Mouse (Mus musculus) spleen, adult 2 months (tissue): Measurements from ENCODE around the gene Pirb. TPM values are rescaled to one million over a fixed set of nuclear protein-coding genes. Genes with fewer than 3 reads are reported as not detected.
A peak's percentile ranks its signal among the peaks of the same experiment; 100 is the strongest.

Experiments
- DNase-seq, 2 experiments: peaks; one replicate each; pipeline versions ENCODE4 v3.0.0 to v3.0.0-alpha.2; 2012 to 2021; ENCODE audit warnings: low spot score in 2 of 2, low read depth in 1 of 2
- H3K27ac ChIP-seq: fragments of 200-500 bp; 2 replicates; pipeline ENCODE4 v1.5.1; 2012; ENCODE audit warnings: low read length, inconsistent platforms; ENCODE audit not compliant: insufficient read depth
- H3K27me3 ChIP-seq: fragments of 200-500 bp; 2 replicates; pipeline ENCODE4 v1.6.1; 2012; ENCODE audit warnings: mild to moderate bottlenecking, moderate library complexity, low read length, inconsistent platforms; ENCODE audit not compliant: control insufficient read depth, insufficient read depth
- H3K36me3 ChIP-seq: fragments of 200-500 bp; 2 replicates; pipeline ENCODE4 v1.6.1; 2012; ENCODE audit warnings: mild to moderate bottlenecking, low read length, inconsistent platforms; ENCODE audit not compliant: control insufficient read depth, insufficient read depth
- H3K4me1 ChIP-seq: fragments of 200-500 bp; 2 replicates; pipeline ENCODE4 v1.6.1; 2011; ENCODE audit warnings: inconsistent platforms; ENCODE audit not compliant: control insufficient read depth, insufficient read depth, insufficient read length
- H3K4me3 ChIP-seq: fragments of 200-500 bp; 2 replicates; pipeline ENCODE4 v1.5.1; 2011; ENCODE audit warnings: mild to moderate bottlenecking, inconsistent platforms; ENCODE audit not compliant: insufficient read depth, insufficient read length; ENCODE audit errors: extremely low read depth
- CTCF ChIP-seq: fragments of 200-500 bp; IDR thresholded peaks from 2 replicates; pipeline ENCODE4 v1.5.1; 2011; ENCODE audit warnings: mild to moderate bottlenecking, inconsistent platforms; ENCODE audit not compliant: insufficient read depth, insufficient read length, insufficient replicate concordance; ENCODE audit errors: extremely low read depth
- POLR2A ChIP-seq: fragments of 200-500 bp; IDR thresholded peaks from 2 replicates; pipeline ENCODE4 v1.6.1; 2011; ENCODE audit warnings: low read depth, low read length, inconsistent platforms
- WGBS: fragments of 180-500 bp; shearing (Covaris S2); methylation state at CpG from one replicate; pipeline ENCODE4 v1.1.7; 2018; 5-methylcytosine and 5-hydroxymethylcytosine counted together
- polyA plus RNA-seq: library from polyadenylated mRNA; depleted of rRNA; stranded (reverse); fragments of >200 nt; gene quantifications from 2 replicates; pipeline ENCODE4 v1.2.3, GENCODE M21; 2012; rRNA removed

Gene Pirb
- polyA plus RNA-seq, 1 experiment = 51.9 TPM

- Histone ChIP-seq H3K4me1 (no peaks in the 10 kb centered on the region; the same call in 1 of the 2 replicates), H3K4me3 (peak overlapping the region; percentile 86), H3K36me3 (peaks cover 20% of the 10 kb centered on the region), H3K27ac (peak overlapping the region; percentile 76; the same call in 1 of the 2 replicates), H3K27me3 (no peaks in the 10 kb centered on the region)
- no peak for DNase-seq
- WGBS = 19% methylated on average over 15 of the region's 15 CpGs
- no peak for TF ChIP-seq CTCF
- TF ChIP-seq POLR2A = no peak
These were observed 55.5 kb downstream of the Pirb start for GRCm38 (mm10) chr7:3664524-3665214.

Other genes with a start within 250 kb of the Pirb start
- gene Tarm1, start 217.8 kb downstream of the Pirb start, polyA plus RNA-seq = 0.48 and 0.54 TPM in 2 replicates
- 0.14 and 0.15 TPM in 2 replicates for gene Oscar, start 104.2 kb downstream of the Pirb start, polyA plus RNA-seq
- 117 and 124 TPM in 2 replicates for gene Ndufa3, start 103.0 kb downstream of the Pirb start, polyA plus RNA-seq
- gene Tfpt, start 90.5 kb downstream of the Pirb start, polyA plus RNA-seq = 6.8 TPM in 2 replicates
- gene Prpf31, start 90.4 kb downstream of the Pirb start, polyA plus RNA-seq = 24.1 and 27.8 TPM in 2 replicates
- gene Cnot3, start 75.1 kb downstream of the Pirb start, polyA plus RNA-seq = 94.1 and 111 TPM in 2 replicates
- 1.8 and 2.3 TPM in 2 replicates for gene Leng1, start 54.6 kb downstream of the Pirb start, polyA plus RNA-seq
- gene Tmc4, start 42.8 kb downstream of the Pirb start, polyA plus RNA-seq = 7.6 and 8.4 TPM in 2 replicates
- 29.2 and 47.1 TPM in 2 replicates for gene Tsen34, start 27.5 kb downstream of the Pirb start, polyA plus RNA-seq
- 57.0 and 57.2 TPM in 2 replicates for gene Mboat7, start 26.9 kb downstream of the Pirb start, polyA plus RNA-seq
- gene Rps9, start 16.4 kb downstream of the Pirb start, polyA plus RNA-seq = 1,349 and 2,225 TPM in 2 replicates
- gene Gm15448, start 105.3 kb upstream of the Pirb start, polyA plus RNA-seq = 3.7 and 4.5 TPM in 2 replicates
- 5.0 and 13.3 TPM in 2 replicates for gene Pira2, start 124.7 kb upstream of the Pirb start, polyA plus RNA-seq
- gene Gm14548, start 177.7 kb upstream of the Pirb start, polyA plus RNA-seq = 7.0 and 18.4 TPM in 2 replicates
- 7.3 and 9.0 TPM in 2 replicates for gene Lilra6, start 195.1 kb upstream of the Pirb start, polyA plus RNA-seq